Mouse (Mus musculus): Measurements from ENCODE around the gene Ugt1a7c. TPM values are rescaled to one million over a fixed set of nuclear protein-coding genes. Genes with fewer than 3 reads are reported as not detected.

The Ugt1a7c gene
- polyA plus RNA-seq, 1 experiment from 2014 or later: 0.36 TPM

DNA sequence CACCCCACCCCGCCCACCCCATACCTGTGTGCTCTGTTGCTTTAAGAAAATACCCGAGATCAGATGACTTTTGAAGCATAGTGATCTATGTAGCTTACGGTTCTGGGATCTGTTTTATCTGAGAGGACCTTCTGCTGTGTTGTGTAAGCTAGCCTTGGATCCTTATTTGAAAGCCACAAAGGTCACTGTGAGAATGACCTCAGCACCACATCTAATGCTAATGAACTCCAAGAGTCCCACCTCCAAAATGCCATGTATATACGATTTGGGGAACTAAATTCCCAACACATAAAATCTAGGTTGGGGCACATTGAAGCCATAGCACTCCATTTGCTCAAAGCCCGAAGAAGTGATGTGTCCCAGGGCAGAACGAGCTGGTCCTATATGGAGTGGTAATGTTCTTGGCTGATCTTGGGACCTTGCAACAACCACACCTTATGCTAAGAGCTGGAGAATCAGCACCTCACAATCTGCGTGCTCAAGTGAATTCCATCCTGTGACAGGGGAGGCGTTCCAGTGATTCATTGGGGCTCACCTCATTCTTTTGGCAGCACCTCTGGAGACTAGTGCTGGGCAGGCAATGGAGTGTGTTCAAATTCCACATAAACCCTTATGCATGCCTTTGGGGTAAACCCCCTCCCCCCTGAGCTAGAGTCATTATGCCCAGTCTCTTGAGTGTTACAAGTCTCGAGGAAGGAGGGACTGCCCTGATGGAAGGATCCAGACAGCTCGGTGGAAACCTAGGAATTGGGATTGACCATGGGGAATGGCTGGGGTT, 162.2 kb downstream of the Ugt1a7c start:
- DNase-seq (ENCODE audit: low spot score): no peak
- Histone ChIP-seq H3K27ac (replicated peaks) (no peak overlapping the region), H3K9me3 (peaks cover 97% of the 10 kb centered on the region), H3K4me3 (no peak overlapping the region), H3K36me3 (replicated peaks) (peaks cover 30% of the 10 kb centered on the region), H3K4me1 (no peaks in the 10 kb centered on the region), H3K27me3 (replicated peaks; ENCODE audit: low read depth, poor library complexity, severe bottlenecking) (no peaks in the 10 kb centered on the region)
- WGBS: 79% methylated on average over 10 of the region's 10 CpGs

DNA sequence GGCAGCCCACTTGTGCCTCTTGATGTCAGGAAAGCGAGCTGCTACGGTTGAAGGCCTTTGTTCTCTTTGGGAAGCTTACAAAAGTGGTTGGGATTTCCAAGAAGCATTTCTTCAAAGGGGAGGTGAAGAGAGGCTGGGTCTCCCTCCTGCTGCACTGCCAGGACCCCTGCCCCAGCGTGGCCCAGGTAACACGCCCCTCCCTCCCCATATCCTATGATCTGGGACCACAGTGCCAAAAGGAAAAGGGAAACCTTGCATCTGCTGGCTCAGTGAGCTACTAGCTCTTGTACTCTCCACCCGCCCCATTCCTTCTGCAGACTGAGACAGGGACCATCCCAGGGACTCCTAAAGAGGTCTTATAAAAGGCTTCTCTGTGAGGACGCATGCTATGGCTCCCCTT, 162.8 kb downstream of the Ugt1a7c start:
- Histone ChIP-seq H3K9me3 (peaks cover 95% of the 10 kb centered on the region), H3K27me3 (replicated peaks; ENCODE audit: low read depth, poor library complexity, severe bottlenecking) (no peaks in the 10 kb centered on the region), H3K4me3 (no peak overlapping the region), H3K4me1 (no peaks in the 10 kb centered on the region), H3K36me3 (replicated peaks) (peaks cover 36% of the 10 kb centered on the region), H3K27ac (replicated peaks) (no peak overlapping the region)
- 81% methylated on average over 6 of the region's 6 CpGs for WGBS
- DNase-seq (ENCODE audit: low spot score): no peak

GRCm38 (mm10) chr1:88258361-88258760, 163.5 kb downstream of the Ugt1a7c start:
- H3K9me3 ChIP-seq: peaks cover 95% of the 10 kb centered on the region
- no peaks in the 10 kb centered on the region for H3K4me1 ChIP-seq
- peaks cover 43% of the 10 kb centered on the region for H3K36me3 ChIP-seq (replicated peaks)
- no peaks in the 10 kb centered on the region for H3K27me3 ChIP-seq (replicated peaks; ENCODE audit: low read depth, poor library complexity, severe bottlenecking)
- WGBS: 72% methylated on average over 6 of the region's 6 CpGs
- H3K27ac ChIP-seq (replicated peaks): no peak overlapping the region
- H3K4me3 ChIP-seq: no peak overlapping the region
- DNase-seq (ENCODE audit: low spot score): no peak

DNA sequence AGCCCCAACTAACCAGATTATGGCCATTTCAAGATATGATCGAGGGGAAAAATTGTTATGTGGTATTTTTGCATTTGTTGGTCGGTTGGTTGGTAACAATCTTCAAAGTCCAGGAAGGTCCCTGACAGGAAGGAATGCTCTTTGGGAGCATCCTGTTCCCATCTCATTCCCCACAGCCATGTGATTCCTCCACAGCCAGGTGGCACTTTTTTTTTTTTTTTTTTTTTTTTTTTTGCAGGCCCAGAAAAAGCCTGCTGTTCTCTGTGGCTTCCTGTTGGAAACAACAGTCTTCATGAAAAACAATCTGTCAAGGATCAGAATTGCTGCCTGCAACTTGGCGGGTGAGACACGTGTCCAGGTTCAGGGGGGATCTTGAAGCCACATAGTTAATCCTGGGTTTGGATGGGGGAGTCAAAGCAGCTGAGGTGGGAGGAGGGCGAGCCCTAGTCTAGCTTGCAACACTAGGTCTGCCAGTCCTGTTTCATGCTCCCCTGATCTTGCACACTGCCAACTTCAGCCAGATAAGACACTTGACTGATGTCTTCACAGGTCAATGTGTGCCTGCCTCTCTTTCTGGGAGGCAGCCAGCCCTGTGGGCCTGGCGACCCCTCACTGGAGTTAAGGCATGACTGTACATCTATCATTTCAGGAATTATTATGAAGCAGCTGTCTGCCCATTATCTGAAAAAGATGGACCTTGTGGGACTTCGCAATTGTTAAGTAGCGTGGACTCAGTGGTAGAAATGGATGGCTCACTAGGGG, 164.2 kb downstream of the Ugt1a7c start:
- no peak for DNase-seq (ENCODE audit: low spot score)
- H3K27me3 ChIP-seq (replicated peaks; ENCODE audit: low read depth, poor library complexity, severe bottlenecking): no peaks in the 10 kb centered on the region
- no peak overlapping the region for H3K4me3 ChIP-seq
- peaks cover 50% of the 10 kb centered on the region for H3K36me3 ChIP-seq (replicated peaks)
- H3K27ac ChIP-seq (replicated peaks): no peak overlapping the region
- 81% methylated on average over 8 of the region's 8 CpGs for WGBS
- peaks cover 95% of the 10 kb centered on the region for H3K9me3 ChIP-seq
- no peaks in the 10 kb centered on the region for H3K4me1 ChIP-seq

GRCm38 (mm10) chr1:88259643-88260024, 164.8 kb downstream of the Ugt1a7c start:
- 77% methylated on average over 4 of the region's 4 CpGs for WGBS
- Histone ChIP-seq H3K27me3 (replicated peaks; ENCODE audit: low read depth, poor library complexity, severe bottlenecking) (no peaks in the 10 kb centered on the region), H3K4me3 (no peak overlapping the region), H3K4me1 (no peaks in the 10 kb centered on the region), H3K36me3 (replicated peaks) (peaks cover 56% of the 10 kb centered on the region), H3K27ac (replicated peaks) (no peak overlapping the region), H3K9me3 (peaks cover 94% of the 10 kb centered on the region)
- no peak for DNase-seq (ENCODE audit: low spot score)

- Histone ChIP-seq H3K36me3 (replicated peaks) (peaks cover 60% of the 10 kb centered on the region), H3K27me3 (replicated peaks; ENCODE audit: low read depth, poor library complexity, severe bottlenecking) (no peaks in the 10 kb centered on the region), H3K4me3 (no peak overlapping the region), H3K9me3 (peaks cover 94% of the 10 kb centered on the region), H3K4me1 (no peaks in the 10 kb centered on the region), H3K27ac (replicated peaks) (no peak overlapping the region)
- 85% methylated on average over 6 of the region's 6 CpGs for WGBS
- no peak for DNase-seq (ENCODE audit: low spot score)
These were observed 165.3 kb downstream of the Ugt1a7c start for GRCm38 (mm10) chr1:88260114-88260513.

GRCm38 (mm10) chr1:88260604-88261377, 165.9 kb downstream of the Ugt1a7c start:
- Histone ChIP-seq H3K4me3 (no peak overlapping the region), H3K4me1 (no peaks in the 10 kb centered on the region), H3K27me3 (replicated peaks; ENCODE audit: low read depth, poor library complexity, severe bottlenecking) (no peaks in the 10 kb centered on the region), H3K27ac (replicated peaks) (no peak overlapping the region), H3K36me3 (replicated peaks) (peaks cover 67% of the 10 kb centered on the region), H3K9me3 (peaks cover 94% of the 10 kb centered on the region)
- 85% methylated on average over 10 of the region's 10 CpGs for WGBS
- no peak for DNase-seq (ENCODE audit: low spot score)

- Histone ChIP-seq H3K36me3 (replicated peaks) (peaks cover 76% of the 10 kb centered on the region), H3K9me3 (peaks cover 93% of the 10 kb centered on the region), H3K4me1 (no peaks in the 10 kb centered on the region), H3K4me3 (no peak overlapping the region), H3K27ac (replicated peaks) (no peak overlapping the region), H3K27me3 (replicated peaks; ENCODE audit: low read depth, poor library complexity, severe bottlenecking) (no peaks in the 10 kb centered on the region)
- DNase-seq (ENCODE audit: low spot score): no peak
- 89% methylated on average over 7 of the region's 7 CpGs for WGBS
These were observed 166.8 kb downstream of the Ugt1a7c start for GRCm38 (mm10) chr1:88261706-88262105.

DNA sequence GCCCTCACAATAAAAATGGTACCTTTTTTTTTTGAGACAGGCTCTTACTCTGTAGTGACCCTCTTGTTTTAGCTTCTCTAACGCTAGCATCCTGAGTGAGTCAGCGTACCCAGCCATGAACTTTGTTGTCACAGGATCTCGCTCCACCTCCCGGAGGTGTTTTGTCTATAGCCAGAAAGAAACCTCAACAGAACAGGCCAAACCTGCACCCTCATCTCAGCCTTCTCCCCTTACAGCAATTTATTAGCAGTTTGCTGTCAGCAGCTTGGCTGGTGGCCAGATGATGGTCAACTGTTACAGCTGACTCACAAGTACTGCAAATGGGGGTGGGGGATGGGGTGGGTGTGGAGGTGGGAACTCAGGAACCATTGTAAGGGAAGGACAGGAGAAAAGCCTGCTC, 167.4 kb downstream of the Ugt1a7c start:
- H3K4me3 ChIP-seq: no peak overlapping the region
- WGBS: 91% methylated on average over 4 of the region's 4 CpGs
- no peaks in the 10 kb centered on the region for H3K27me3 ChIP-seq (replicated peaks; ENCODE audit: low read depth, poor library complexity, severe bottlenecking)
- H3K9me3 ChIP-seq: peaks cover 93% of the 10 kb centered on the region
- peaks cover 82% of the 10 kb centered on the region for H3K36me3 ChIP-seq (replicated peaks)
- no peaks in the 10 kb centered on the region for H3K4me1 ChIP-seq
- DNase-seq (ENCODE audit: low spot score): no peak
- no peak overlapping the region for H3K27ac ChIP-seq (replicated peaks)

GRCm38 (mm10) chr1:88262961-88263360, 168.1 kb downstream of the Ugt1a7c start:
- H3K9me3 ChIP-seq: peaks cover 87% of the 10 kb centered on the region

GRCm38 (mm10) chr1:88263778-88264177, 168.9 kb downstream of the Ugt1a7c start:
- Histone ChIP-seq H3K27ac (replicated peaks) (no peak overlapping the region), H3K4me1 (no peaks in the 10 kb centered on the region), H3K4me3 (no peak overlapping the region), H3K36me3 (replicated peaks) (peaks cover 97% of the 10 kb centered on the region), H3K27me3 (replicated peaks; ENCODE audit: low read depth, poor library complexity, severe bottlenecking) (no peaks in the 10 kb centered on the region), H3K9me3 (peaks cover 82% of the 10 kb centered on the region)
- WGBS: 89% methylated on average over 5 of the region's 5 CpGs
- no peak for DNase-seq (ENCODE audit: low spot score)

More at GRCm38 (mm10) chr1:88262961-88263360, 168.1 kb downstream of the Ugt1a7c start:
- no peaks in the 10 kb centered on the region for H3K4me1 ChIP-seq
- H3K36me3 ChIP-seq (replicated peaks): peaks cover 89% of the 10 kb centered on the region
- H3K27me3 ChIP-seq (replicated peaks; ENCODE audit: low read depth, poor library complexity, severe bottlenecking): no peaks in the 10 kb centered on the region
- no peak for DNase-seq (ENCODE audit: low spot score)
- WGBS: 78% methylated on average over 6 of the region's 6 CpGs
- H3K4me3 ChIP-seq: no peak overlapping the region
- no peak overlapping the region for H3K27ac ChIP-seq (replicated peaks)

DNA sequence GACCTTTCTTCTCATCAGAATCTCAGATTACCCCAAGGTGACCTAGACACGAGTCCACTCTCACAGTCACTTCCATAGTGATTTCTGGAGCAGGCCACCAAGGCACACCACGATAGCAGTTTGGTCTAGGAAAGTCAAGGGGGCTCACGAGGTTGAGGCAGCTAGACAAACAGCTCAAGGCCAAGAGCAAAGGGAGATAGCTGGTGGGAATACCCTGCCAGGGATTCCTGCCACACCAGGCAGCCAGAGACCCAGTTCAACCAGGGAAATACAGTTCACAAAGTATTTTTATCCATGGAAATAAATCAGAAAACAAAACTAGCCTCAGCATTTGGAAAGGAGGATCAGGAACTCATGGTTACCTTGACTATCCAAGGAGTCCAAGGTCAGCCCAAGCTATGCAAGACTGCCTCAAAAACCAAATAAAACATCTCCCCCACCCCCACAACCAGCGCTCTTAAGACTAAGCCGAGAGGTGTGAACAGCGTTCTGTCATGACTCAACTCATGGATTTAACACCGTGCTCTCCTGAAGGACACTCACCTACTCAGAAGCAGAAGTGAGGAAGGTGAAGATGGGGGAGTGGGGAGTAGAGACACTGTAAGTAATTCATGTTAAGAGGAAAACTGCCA, 169.5 kb downstream of the Ugt1a7c start:
- H3K27me3 ChIP-seq (replicated peaks; ENCODE audit: low read depth, poor library complexity, severe bottlenecking): no peaks in the 10 kb centered on the region
- H3K27ac ChIP-seq (replicated peaks): no peak overlapping the region
- 91% methylated on average over 7 of the region's 7 CpGs for WGBS
- H3K4me1 ChIP-seq: no peaks in the 10 kb centered on the region
- no peak overlapping the region for H3K4me3 ChIP-seq
- H3K9me3 ChIP-seq: peaks cover 82% of the 10 kb centered on the region
- peaks cover 100% of the 10 kb centered on the region for H3K36me3 ChIP-seq (replicated peaks)
- no peak for DNase-seq (ENCODE audit: low spot score)
